Mouse (Mus musculus) kidney, adult 18-20 months (tissue): Measurements from ENCODE around the gene Pts.

Source experiments
- DNase-seq: peaks from one replicate; pipeline ENCODE4 v3.0.0; 2021

The Pts gene

DNA sequence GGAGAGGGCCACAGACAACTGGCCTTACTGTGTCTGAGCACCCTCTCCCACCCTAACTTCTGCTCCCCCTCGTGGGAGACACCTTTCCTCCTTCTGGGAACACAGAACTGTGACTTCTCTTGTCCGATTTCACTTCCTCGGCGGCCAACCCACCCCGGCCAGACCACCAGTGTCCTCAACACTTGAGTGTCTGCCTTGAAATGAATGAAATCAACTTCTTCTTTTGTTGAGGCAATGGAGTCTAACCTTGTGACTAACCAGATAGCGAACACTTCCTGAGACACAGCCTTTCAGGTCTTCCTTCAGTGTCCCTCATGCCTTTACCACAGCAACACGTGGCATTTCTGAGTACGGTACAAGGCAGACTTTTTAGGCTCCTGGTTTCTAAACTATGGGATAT lies 45.8 kb downstream of the Pts start:
- DNase-seq = no peak

DNA sequence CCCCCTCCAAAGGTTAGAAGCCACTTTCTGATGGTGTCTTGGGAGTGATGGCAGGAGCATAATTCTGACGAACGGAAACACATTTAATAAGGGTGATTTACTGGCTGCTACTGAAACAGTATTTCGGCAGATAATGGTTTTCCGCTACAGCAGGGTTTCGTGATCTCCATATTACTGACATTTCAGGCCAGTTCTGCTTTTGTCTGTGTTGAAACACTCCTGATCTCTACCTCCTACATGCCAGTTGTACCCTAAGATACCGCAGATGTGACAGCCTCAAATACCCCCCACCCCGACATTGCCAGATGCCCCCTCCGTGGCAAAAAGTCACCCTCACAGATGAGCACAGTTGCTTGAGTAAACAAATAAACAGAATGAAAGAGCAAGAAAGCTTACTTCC lies 49.0 kb downstream of the Pts start:
- DNase-seq = no peak

DNA sequence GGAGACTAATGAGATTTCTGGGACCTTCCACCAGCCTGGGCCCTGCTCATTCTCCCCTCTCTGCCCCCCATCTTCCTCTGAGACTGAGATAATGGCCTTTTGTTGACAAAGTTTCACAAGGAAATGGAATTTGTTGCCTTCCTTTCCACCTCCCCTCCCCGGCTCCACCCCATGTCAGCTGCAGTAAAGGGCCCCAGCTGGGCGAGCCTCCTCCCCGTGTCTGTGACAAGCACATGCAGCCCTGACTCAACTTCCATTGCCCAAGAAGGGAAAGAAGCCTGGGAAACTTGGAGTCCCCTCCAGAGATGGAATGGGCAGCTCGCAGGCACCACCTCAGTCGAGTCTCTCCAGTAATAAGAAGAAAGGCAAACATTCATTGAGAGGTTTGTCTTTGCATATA lies 49.7 kb downstream of the Pts start:
- DNase-seq = no peak

DNA sequence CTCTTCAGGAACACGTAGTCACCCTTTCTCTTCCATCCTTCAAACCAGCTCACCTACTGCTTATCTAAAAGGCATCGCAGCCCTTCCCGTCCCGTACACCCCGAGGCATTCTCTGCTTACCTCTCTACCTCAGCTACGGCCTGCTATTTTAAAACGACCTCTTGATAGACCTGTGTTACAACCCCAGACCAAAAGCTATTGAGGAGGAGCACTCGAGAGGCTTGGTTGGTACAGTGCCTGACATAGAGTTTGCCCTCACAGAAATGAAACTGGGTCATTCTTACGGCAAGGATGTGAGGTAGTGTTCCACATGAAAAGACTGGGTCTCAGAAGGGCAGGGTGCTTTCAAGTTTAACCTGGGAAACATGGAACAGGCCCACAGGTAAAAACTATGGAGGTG lies 51.3 kb downstream of the Pts start:
- DNase-seq = no peak

DNA sequence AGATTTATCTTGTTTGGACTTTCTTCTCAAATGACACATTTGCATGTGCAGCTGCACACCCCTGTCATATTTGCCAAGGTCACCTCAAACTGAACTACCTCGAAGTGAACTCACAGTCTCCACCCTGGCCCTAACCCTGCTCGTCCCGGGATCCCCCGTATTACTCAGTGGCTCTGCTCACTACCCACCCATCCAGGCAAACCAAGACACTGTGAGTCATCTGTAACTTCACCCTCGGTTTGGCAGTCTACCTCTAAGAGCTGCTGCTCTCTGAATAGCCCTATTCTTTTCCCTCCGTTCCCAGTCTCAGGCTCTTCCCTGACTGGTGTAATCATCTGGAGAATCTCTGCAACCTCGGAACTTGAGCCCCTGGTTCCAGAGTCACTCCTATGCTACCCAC lies 51.9 kb downstream of the Pts start:
- DNase-seq = no peak

DNA sequence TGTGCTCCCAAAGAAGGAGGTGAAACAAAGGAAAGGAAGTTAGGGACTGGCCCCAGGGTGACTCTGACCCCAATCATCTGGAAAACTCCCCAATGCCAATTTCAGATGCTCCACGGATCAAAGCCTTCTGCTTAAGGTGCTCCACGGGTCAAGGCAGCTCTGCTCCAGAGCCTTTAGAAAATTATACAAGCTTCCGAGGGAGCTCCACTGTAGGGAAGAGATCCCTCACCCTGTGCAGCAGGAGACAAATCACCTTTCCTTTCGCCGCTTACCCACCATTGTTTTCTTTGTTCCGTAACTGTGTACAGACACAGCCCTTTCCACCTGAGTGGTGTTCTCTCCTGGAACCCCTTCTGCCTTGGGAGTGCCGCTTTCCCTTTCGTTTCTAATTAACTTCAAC lies 52.8 kb downstream of the Pts start:
- DNase-seq = no peak

DNA sequence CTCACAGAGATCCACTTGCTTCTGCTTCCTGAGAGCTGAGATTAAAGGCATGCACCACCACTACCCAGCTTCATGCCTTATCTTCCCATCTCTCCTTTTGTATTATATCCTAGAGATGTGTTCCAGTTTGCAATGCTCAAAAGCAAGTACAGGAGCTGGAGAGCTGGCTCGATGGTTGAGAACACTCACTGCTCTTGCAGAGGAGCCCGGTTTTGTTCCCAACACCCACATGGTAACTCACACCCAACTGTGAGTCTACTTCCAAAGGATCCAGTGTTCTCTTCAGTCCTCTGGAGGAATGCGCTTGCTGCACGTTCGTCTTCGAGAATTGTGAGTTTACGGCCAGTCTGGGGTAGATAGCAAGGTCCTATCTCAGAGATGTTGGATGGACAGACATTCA lies 53.2 kb downstream of the Pts start:
- DNase-seq = no peak
